Mouse (Mus musculus) midbrain, embryonic 12.5 days (tissue): ENCODE results near the gene Zzef1. TPM values are rescaled to one million over a fixed set of nuclear protein-coding genes. Genes with fewer than 3 reads are reported as not detected.

Source experiments
- ATAC-seq: fragments of 200-750 bp; cut with Nextera tagmentation; 2 replicates; pipeline ENCODE4 v1.8.0; 2017; ENCODE audit warnings: low read depth, moderate TSS enrichment, moderate library complexity; ENCODE audit not compliant: low FRiP score
- H3K27ac ChIP-seq: fragments of 300-500 bp; sonication (generic); replicated peaks from 2 replicates; pipeline ENCODE4 v1.5.1; 2016; ENCODE audit warnings: mild to moderate bottlenecking
- H3K27me3 ChIP-seq: fragments of 300-500 bp; sonication (generic); 2 replicates; pipeline ENCODE4 v1.6.1; 2016; ENCODE audit warnings: mild to moderate bottlenecking
- H3K36me3 ChIP-seq: fragments of 300-500 bp; sonication (generic); 2 replicates; pipeline ENCODE4 v1.6.1; 2016
- H3K4me1 ChIP-seq: fragments of 300-500 bp; sonication (generic); 2 replicates; pipeline ENCODE4 v1.6.1; 2016
- H3K4me2 ChIP-seq: fragments of 300-500 bp; sonication (generic); replicated peaks from 2 replicates; pipeline ENCODE4 v1.6.1; 2016; ENCODE audit warnings: mild to moderate bottlenecking, moderate library complexity
- H3K4me3 ChIP-seq: fragments of 300-500 bp; sonication (generic); 2 replicates; pipeline ENCODE4 v1.5.1; 2016; ENCODE audit warnings: mild to moderate bottlenecking
- H3K9ac ChIP-seq: fragments of 300-500 bp; sonication (generic); replicated peaks from 2 replicates; pipeline ENCODE4 v1.6.1; 2016; ENCODE audit warnings: mild to moderate bottlenecking, moderate library complexity
- H3K9me3 ChIP-seq: fragments of 300-500 bp; sonication (generic); 2 replicates; pipeline ENCODE4 v1.6.1; 2016; ENCODE audit warnings: mild to moderate bottlenecking
- WGBS: fragments of 180-500 bp; shearing (Covaris S2); methylation state at CpG from one replicate; pipeline ENCODE4 v1.1.7; 2016; 5-methylcytosine and 5-hydroxymethylcytosine counted together
- polyA plus RNA-seq: library from polyadenylated mRNA; unstranded; fragments of >200 nt; fragmentation: Nextera tagmentation; extraction: Ambion mirVana; gene quantifications from 2 replicates; pipeline ENCODE4 v1.2.1, GENCODE M21; 2016

The Zzef1 gene
- polyA plus RNA-seq, 1 experiment from 2014 or later: 11.9 TPM

DNA sequence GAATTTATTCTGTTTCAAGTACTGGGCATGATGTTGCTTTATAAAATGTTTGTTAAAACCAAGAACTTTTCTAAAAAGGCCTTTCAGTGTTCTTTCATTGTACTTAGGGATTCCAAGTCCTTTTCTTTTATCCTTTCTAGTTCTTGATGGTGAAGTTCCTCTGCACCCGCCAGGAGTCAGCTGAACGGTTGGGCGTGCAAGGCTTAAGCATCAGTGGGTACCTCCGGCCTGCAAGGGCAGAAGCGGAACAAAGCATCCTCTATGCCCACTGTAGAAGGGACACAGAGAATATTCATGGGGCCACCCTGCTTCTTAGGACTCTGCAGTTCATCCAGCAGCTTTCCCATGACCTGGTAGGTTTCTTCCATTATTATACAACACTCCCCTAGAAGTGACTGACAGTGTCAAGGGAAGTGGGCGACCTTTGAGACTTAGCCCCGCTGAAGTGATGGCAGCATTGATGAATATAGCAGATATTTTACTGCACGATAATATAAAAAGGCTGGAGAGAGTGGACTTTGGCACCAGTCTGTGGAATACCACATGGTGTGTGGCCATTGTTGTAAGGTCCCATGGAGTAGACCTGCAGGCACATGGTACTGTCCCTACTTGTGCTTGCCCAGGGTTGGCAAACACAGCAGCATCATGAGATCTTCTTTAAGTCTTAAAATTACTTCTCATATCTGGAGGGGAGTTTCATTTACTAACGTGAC is 54.5 kb downstream of the Zzef1 start:
- no peak overlapping the region for H3K9ac ChIP-seq
- no peak for ATAC-seq
- peaks cover 68% of the 10 kb centered on the region for H3K36me3 ChIP-seq
- no peaks in the 10 kb centered on the region for H3K27me3 ChIP-seq
- no peak overlapping the region for H3K4me2 ChIP-seq
- H3K9me3 ChIP-seq: no peaks in the 10 kb centered on the region
- H3K4me1 ChIP-seq: no peaks in the 10 kb centered on the region
- H3K4me3 ChIP-seq: no peak overlapping the region
- 0 out of 2 replicates have a peak overlapping the region, but pooled peaks have one; percentile 25 for H3K27ac ChIP-seq
- WGBS: 78% methylated on average over 9 of the region's 9 CpGs

DNA sequence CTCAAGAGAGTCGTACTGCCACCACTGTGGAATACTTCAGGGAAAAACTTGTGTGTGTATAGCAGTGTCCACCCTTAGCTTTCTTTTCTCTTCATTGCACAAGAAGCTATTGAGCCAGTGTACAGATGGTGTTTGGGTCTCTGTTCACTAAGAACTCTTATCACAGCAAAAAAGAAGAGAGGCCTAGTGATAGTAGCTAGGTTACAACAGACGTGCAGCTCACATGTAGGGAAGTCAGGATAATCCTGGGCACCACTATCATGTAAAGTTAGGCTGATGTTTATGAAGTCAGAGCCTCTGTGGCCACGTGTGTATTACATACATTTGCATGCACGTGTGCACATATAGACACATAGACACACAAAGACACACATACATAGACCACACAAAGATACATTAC is 55.2 kb downstream of the Zzef1 start:
- Histone ChIP-seq H3K4me3 (no peak overlapping the region), H3K27me3 (no peaks in the 10 kb centered on the region), H3K9me3 (no peaks in the 10 kb centered on the region), H3K4me2 (no peak overlapping the region), H3K4me1 (no peaks in the 10 kb centered on the region), H3K36me3 (peaks cover 75% of the 10 kb centered on the region), H3K27ac (0 out of 2 replicates have a peak overlapping the region, but pooled peaks have one; percentile 25), H3K9ac (no peak overlapping the region)
- WGBS: 85% methylated on average over 4 of the region's 4 CpGs
- ATAC-seq: no peak

- Histone ChIP-seq H3K4me3 (no peak overlapping the region), H3K4me1 (no peaks in the 10 kb centered on the region), H3K27me3 (no peaks in the 10 kb centered on the region), H3K4me2 (no peak overlapping the region), H3K36me3 (peaks cover 83% of the 10 kb centered on the region), H3K9me3 (no peaks in the 10 kb centered on the region), H3K27ac (no peak overlapping the region), H3K9ac (no peak overlapping the region)
- ATAC-seq: no peak
- 94% methylated on average over 1 of the region's 1 CpGs for WGBS
Observed at GRCm38 (mm10) chr11:72852122-72852521, 56.1 kb downstream of the Zzef1 start.

DNA sequence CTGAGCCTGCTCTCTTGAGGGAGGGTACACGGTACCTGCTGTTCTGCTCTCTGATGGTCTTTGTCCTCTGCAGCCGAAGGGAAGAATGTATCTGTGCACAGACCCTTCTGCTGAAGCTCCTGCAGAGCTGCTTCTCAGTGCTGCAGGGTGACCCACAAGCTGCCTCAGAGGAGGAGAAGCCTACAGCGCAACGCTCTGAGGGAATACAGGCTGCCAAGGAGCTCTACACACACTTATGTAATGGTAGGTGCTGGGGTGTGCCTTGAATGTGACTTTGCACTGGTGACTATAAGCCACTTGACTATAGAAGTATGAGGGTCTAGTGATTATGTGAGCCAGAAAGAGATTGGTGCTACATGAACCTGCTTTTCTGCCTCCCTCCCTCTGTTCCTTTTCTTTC is 57.1 kb downstream of the Zzef1 start:
- Histone ChIP-seq H3K27me3 (no peaks in the 10 kb centered on the region), H3K4me2 (no peak overlapping the region), H3K9me3 (no peaks in the 10 kb centered on the region), H3K36me3 (peaks cover 78% of the 10 kb centered on the region), H3K4me1 (no peaks in the 10 kb centered on the region), H3K27ac (no peak overlapping the region), H3K4me3 (no peak overlapping the region), H3K9ac (no peak overlapping the region)
- no peak for ATAC-seq
- 97% methylated on average over 4 of the region's 4 CpGs for WGBS

DNA sequence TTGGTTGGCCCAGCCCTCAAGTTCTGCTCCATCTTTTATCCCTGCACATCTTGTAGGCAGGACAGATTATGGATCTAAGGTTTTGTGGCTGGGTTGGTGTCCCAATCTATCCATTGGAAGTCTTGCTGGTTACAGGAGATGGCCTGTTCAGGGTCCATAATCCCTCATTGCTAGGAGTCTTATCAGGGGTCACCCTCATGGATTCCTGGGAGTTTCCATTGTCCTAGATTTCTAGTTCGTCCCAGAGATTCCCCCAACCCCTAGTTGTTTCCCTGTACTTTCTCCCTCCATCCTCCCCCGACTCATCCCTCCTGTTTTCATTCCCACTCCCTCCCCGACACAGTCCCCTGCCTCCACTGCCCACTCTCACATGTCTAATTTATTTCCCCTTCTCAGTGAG is 58.2 kb downstream of the Zzef1 start:
- H3K9ac ChIP-seq: no peak overlapping the region
- no peaks in the 10 kb centered on the region for H3K9me3 ChIP-seq
- 85% methylated on average over 3 of the region's 3 CpGs for WGBS
- H3K4me3 ChIP-seq: no peak overlapping the region
- no peak overlapping the region for H3K4me2 ChIP-seq
- H3K36me3 ChIP-seq: peaks cover 71% of the 10 kb centered on the region
- no peak for ATAC-seq
- no peaks in the 10 kb centered on the region for H3K4me1 ChIP-seq
- no peak overlapping the region for H3K27ac ChIP-seq
- no peaks in the 10 kb centered on the region for H3K27me3 ChIP-seq

- no peak overlapping the region for H3K27ac ChIP-seq
- H3K4me2 ChIP-seq: no peak overlapping the region
- H3K4me1 ChIP-seq: no peaks in the 10 kb centered on the region
- no peaks in the 10 kb centered on the region for H3K9me3 ChIP-seq
- peaks cover 78% of the 10 kb centered on the region for H3K36me3 ChIP-seq
- ATAC-seq: no peak
- H3K4me3 ChIP-seq: no peak overlapping the region
- H3K27me3 ChIP-seq: no peaks in the 10 kb centered on the region
- H3K9ac ChIP-seq: no peak overlapping the region
- WGBS: 91% methylated on average over 2 of the region's 2 CpGs
Observed at GRCm38 (mm10) chr11:72856764-72857163, 60.7 kb downstream of the Zzef1 start.

- H3K4me1 ChIP-seq: no peaks in the 10 kb centered on the region
- WGBS: 93% methylated on average over 3 of the region's 3 CpGs
- no peaks in the 10 kb centered on the region for H3K27me3 ChIP-seq
- no peak overlapping the region for H3K27ac ChIP-seq
- H3K4me3 ChIP-seq: no peak overlapping the region
- no peak overlapping the region for H3K4me2 ChIP-seq
- no peak overlapping the region for H3K9ac ChIP-seq
- ATAC-seq: no peak
- peaks cover 66% of the 10 kb centered on the region for H3K36me3 ChIP-seq
- no peaks in the 10 kb centered on the region for H3K9me3 ChIP-seq
Observed at GRCm38 (mm10) chr11:72861236-72861635, 65.2 kb downstream of the Zzef1 start.

GRCm38 (mm10) chr11:72866446-72866845 is 70.4 kb downstream of the Zzef1 start:
- Histone ChIP-seq H3K4me2 (no peak overlapping the region), H3K9me3 (no peaks in the 10 kb centered on the region), H3K36me3 (peaks cover 68% of the 10 kb centered on the region), H3K4me1 (no peaks in the 10 kb centered on the region), H3K9ac (no peak overlapping the region), H3K27me3 (no peaks in the 10 kb centered on the region), H3K27ac (no peak overlapping the region), H3K4me3 (no peak overlapping the region)
- 87% methylated on average over 7 of the region's 7 CpGs for WGBS
- ATAC-seq: no peak

DNA sequence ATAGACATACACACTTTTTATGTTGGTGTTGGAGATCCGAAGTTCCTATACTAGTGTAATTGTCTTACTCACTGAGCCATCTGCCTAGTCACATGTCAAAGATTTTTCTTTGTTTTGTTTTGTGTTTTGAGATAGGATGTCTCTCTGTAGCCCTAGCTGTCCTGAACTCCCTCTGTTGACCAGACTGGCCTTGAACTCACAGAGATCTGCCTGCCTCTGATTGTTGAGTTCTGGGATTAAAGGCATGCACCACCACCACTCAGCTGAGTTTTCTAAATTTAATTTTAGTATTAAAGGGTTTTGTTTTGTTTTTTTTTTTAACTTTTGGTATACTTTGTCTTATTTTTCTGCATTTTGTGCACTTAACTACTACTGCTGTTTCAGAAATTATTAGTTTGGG is 76.0 kb downstream of the Zzef1 start:
- H3K27me3 ChIP-seq: no peaks in the 10 kb centered on the region
- no peak for ATAC-seq
- H3K4me2 ChIP-seq: no peak overlapping the region
- no peak overlapping the region for H3K9ac ChIP-seq
- WGBS: 94% methylated on average over 1 of the region's 1 CpGs
- H3K4me3 ChIP-seq: no peak overlapping the region
- no peaks in the 10 kb centered on the region for H3K9me3 ChIP-seq
- peaks cover 62% of the 10 kb centered on the region for H3K36me3 ChIP-seq
- H3K4me1 ChIP-seq: no peaks in the 10 kb centered on the region
- H3K27ac ChIP-seq: no peak overlapping the region

DNA sequence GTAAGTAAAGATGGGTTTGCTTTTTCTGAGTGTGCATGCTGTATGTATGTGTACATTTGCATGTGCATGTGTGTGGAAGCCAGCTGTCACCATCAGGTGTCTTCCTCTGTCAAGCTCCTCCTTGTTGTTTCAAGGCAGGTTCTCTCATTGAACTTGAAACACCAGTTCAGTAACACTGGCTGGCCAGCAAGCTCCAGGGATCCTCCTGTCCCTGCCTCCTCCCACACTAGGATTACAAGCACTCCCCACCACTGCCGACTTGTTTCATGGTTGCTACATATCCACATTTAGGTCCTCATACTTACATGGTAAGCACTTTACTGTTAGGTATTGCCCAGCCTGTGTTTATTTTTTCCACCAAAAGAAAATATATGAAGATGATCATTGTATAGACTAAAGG is 96.6 kb downstream of the Zzef1 start:
- Histone ChIP-seq H3K4me2 (no peak overlapping the region), H3K27ac (no peak overlapping the region), H3K9me3 (no peaks in the 10 kb centered on the region), H3K4me3 (no peak overlapping the region), H3K9ac (no peak overlapping the region), H3K27me3 (no peaks in the 10 kb centered on the region), H3K4me1 (no peaks in the 10 kb centered on the region), H3K36me3 (peaks cover 57% of the 10 kb centered on the region)
- ATAC-seq: no peak
- 87% methylated on average over 1 of the region's 1 CpGs for WGBS

DNA sequence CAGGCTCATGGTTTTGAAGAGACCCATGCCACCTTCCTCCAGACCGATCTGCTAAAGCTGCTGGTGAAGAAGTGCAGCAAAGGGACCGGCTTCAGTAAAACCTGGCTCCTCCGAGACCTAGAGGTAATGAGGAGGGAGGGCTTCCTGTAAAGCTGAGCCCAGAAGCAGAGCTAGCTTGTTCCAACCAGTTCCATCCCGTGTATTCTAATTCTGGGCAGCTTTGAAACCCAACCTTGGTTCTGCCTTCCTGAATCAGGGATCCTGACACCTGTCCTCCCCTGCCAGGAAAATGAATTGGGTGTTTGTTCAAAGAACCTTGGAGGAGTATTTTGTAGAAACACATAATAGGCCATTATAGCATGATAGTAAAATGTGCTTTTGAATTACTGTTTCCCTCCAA is 112.4 kb downstream of the Zzef1 start:
- peaks cover 67% of the 10 kb centered on the region for H3K36me3 ChIP-seq
- WGBS: 90% methylated on average over 4 of the region's 4 CpGs

DNA sequence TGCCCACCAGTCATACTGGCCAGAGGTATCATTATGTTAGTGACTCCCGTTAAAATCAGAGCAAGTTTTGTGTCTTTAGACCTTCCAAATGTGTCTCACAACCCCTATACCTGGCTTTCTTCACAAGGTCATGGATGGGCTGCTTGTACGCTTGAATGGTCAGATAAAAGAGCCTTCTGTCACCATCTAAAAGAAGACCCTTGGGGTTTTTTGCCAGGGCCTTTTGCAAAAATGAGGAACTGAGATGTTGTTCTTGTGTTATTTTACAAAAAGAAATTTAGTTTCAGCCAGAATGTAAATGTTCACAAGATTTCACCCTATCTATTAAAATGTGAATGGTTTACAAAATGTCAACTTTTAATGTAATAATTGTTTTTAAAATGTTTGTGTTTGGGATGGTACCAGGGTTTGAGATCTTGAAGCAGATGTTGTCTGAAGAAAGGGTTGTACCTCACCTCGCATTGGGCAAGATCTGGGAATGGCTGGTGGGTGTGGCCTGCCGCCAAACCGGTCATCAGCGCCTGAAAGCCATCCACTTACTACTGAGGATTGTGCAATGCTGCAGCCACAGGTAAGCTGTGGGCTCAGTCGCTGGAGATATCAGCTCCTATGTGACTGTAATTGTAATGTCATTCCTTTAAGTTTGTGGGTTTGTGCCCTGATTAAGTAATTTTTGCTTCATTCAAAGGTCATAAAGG is 121.4 kb downstream of the Zzef1 start:
- ATAC-seq: no peak
- H3K27ac ChIP-seq: no peak overlapping the region
- WGBS: 83% methylated on average over 7 of the region's 7 CpGs
- H3K9me3 ChIP-seq: no peaks in the 10 kb centered on the region
- no peak overlapping the region for H3K9ac ChIP-seq
- no peak overlapping the region for H3K4me2 ChIP-seq
- peaks cover 82% of the 10 kb centered on the region for H3K36me3 ChIP-seq
- H3K4me1 ChIP-seq: no peaks in the 10 kb centered on the region
- no peaks in the 10 kb centered on the region for H3K27me3 ChIP-seq
- H3K4me3 ChIP-seq: no peak overlapping the region

More for the DNA sequence above, 112.4 kb downstream of the Zzef1 start:
- no peaks in the 10 kb centered on the region for H3K4me1 ChIP-seq
- H3K9me3 ChIP-seq: no peaks in the 10 kb centered on the region
- H3K27ac ChIP-seq: no peak overlapping the region
- H3K4me2 ChIP-seq: no peak overlapping the region
- no peak overlapping the region for H3K9ac ChIP-seq
- no peak for ATAC-seq
- no peaks in the 10 kb centered on the region for H3K27me3 ChIP-seq
- H3K4me3 ChIP-seq: no peak overlapping the region
